23 mouse cellular contexts compared by ENCODE assay signal in genomic region chr1:189615246-189615645, GRCm38 (mm10).
DNase-seq lines count a peak whose midpoint lies in the region; ATAC-seq and TF ChIP-seq lines count a peak whose summit lies in the region.
"Had no signal": no experiment of that assay in that cellular context is flagged by ENCODE, and none has a peak within 500 bp of the region (broad histone marks: within the 10 kb centered on the region; RNA-seq: fewer than 3 reads in every experiment).

No protein-coding gene starts in this region.

- no peaks in the 10 kb centered on the region for H3K4me1 ChIP-seq in lung, postnatal 0 days (ENCODE audit: insufficient read depth, low read depth, low read length)
- H3K4me1 ChIP-seq: forebrain, embryonic 15.5 days; hindbrain, embryonic 15.5 days; intestine, embryonic 15.5 days; midbrain, embryonic 13.5 days had no signal

- intact Hi-C loops in gastrocnemius, postnatal 14 days (cut with DNase I; ENCODE audit: low total_unique reads): no loop called here

- H3K9ac ChIP-seq in lung, postnatal 0 days (replicated peaks; ENCODE audit: low read depth): no peak overlapping the region
- H3K9ac ChIP-seq: embryonic facial prominence, embryonic 12.5 days; forebrain, embryonic 15.5 days; hindbrain, embryonic 15.5 days; intestine, embryonic 15.5 days; midbrain, embryonic 13.5 days had no signal

- H3K4me2 ChIP-seq in lung, postnatal 0 days (replicated peaks; ENCODE audit: low read depth, low read length): no peak overlapping the region
- H3K4me2 ChIP-seq: embryonic facial prominence, embryonic 12.5 days; forebrain, embryonic 15.5 days; hindbrain, embryonic 15.5 days; intestine, embryonic 15.5 days; liver, embryonic 11.5 days; midbrain, embryonic 13.5 days had no signal

- 80% methylated on average over 7 of the region's 7 CpGs for WGBS in lung, postnatal 0 days

- peak; percentile 21 for DNase-seq in frontal cortex, postnatal 36 days (ENCODE audit: low spot score in 2 of 2)
- DNase-seq in frontal cortex, postnatal 25 days (ENCODE audit: low spot score in 2 of 2): no peak
- DNase-seq in lung, postnatal 0 days (ENCODE audit: low spot score): peak; percentile 44
- DNase-seq in lung, postnatal 25 days (ENCODE audit: low spot score): no peak
- peak; percentile 21 for DNase-seq in adrenal gland, adult 8-10 months
- DNase-seq in left cerebral cortex, adult 9 months (ENCODE audit: low spot score in 2 of 2): peak; percentile 26 to 42
- DNase-seq in gastrocnemius, postnatal 14 days: no peak
- no peak for DNase-seq in layer of hippocampus, postnatal 10 days (ENCODE audit: low spot score in 2 of 2)
- DNase-seq: B cell, adult 2 months; cerebellum, adult 8-10 months; gastrocnemius, postnatal 10 days; heart, postnatal 4 days; kidney, adult 9 months; kidney, postnatal 25 days; layer of hippocampus, adult 9-11 months; lung, adult 2 months; thymus, postnatal 14 days had no signal

- ATAC-seq in lung, postnatal 0 days: peak; percentile 50
- ATAC-seq: forebrain, embryonic 15.5 days; intestine, embryonic 15.5 days; midbrain, embryonic 13.5 days had no signal

- H3K4me3 ChIP-seq in lung, postnatal 0 days (ENCODE audit: low read depth, low read length): no peak overlapping the region
- H3K4me3 ChIP-seq: embryonic facial prominence, embryonic 12.5 days; forebrain, embryonic 15.5 days; hindbrain, embryonic 15.5 days; intestine, embryonic 15.5 days; midbrain, embryonic 13.5 days had no signal

- no peak for TF ChIP-seq CTCF in lung, postnatal 0 days (IDR thresholded peaks at IDR 0.05)

- TF ChIP-seq EP300 in lung, postnatal 0 days (IDR thresholded peaks at IDR 0.05): no peak

- no peak overlapping the region for H3K27ac ChIP-seq in lung, postnatal 0 days (ENCODE audit: low read length)
- H3K27ac ChIP-seq: embryonic facial prominence, embryonic 12.5 days; forebrain, embryonic 15.5 days; hindbrain, embryonic 15.5 days; intestine, embryonic 15.5 days; midbrain, embryonic 13.5 days had no signal

- H3K36me3 ChIP-seq in lung, postnatal 0 days (ENCODE audit: insufficient read depth, low read length): no peaks in the 10 kb centered on the region
- H3K36me3 ChIP-seq: embryonic facial prominence, embryonic 12.5 days; forebrain, embryonic 15.5 days; hindbrain, embryonic 15.5 days; intestine, embryonic 15.5 days; midbrain, embryonic 13.5 days had no signal

- no peaks in the 10 kb centered on the region for H3K27me3 ChIP-seq in lung, postnatal 0 days (replicated peaks; ENCODE audit: insufficient read depth, low read length)
- H3K27me3 ChIP-seq: embryonic facial prominence, embryonic 12.5 days; forebrain, embryonic 15.5 days; hindbrain, embryonic 15.5 days; intestine, embryonic 15.5 days; midbrain, embryonic 13.5 days had no signal

- H3K9me3 ChIP-seq in lung, postnatal 0 days (ENCODE audit: low read length): no peaks in the 10 kb centered on the region
- H3K9me3 ChIP-seq: embryonic facial prominence, embryonic 12.5 days; forebrain, embryonic 15.5 days; hindbrain, embryonic 15.5 days; intestine, embryonic 15.5 days; midbrain, embryonic 13.5 days had no signal

Comparison
In these comparisons a context has a peak if more than half of its experiments do, and no peak if none do; other contexts are left out.
1. DNase-seq: peak in frontal cortex, postnatal 36 days (2 of 2), lung, postnatal 0 days (single experiment), adrenal gland, adult 8-10 months (single experiment) and left cerebral cortex, adult 9 months (2 of 2); none in frontal cortex, postnatal 25 days (0 of 2), lung, postnatal 25 days (single experiment), gastrocnemius, postnatal 14 days (single experiment) and layer of hippocampus, postnatal 10 days (0 of 2).